Mouse (Mus musculus) left cerebral cortex, postnatal 25 days (tissue): ENCODE measurements around the gene Fbxo5. TPM values are rescaled to one million over a fixed set of nuclear protein-coding genes. Genes with fewer than 3 reads are reported as not detected.

Source experiments
- DNase-seq, 2 experiments: peaks; one replicate each; pipeline ENCODE4 v3.0.0; 2022; ENCODE audit warnings: low spot score in 2 of 2, mixed read lengths in 1 of 2
- intact Hi-C: fragments of 180-260 bp; cut with DNase I; formaldehyde crosslinking; loops from one replicate; pipeline ENCODE4 v1.15.1; 2025
- total RNA-seq, 2 experiments: library from RNA; stranded (reverse); gene quantifications; 2 replicates each; pipeline ENCODE4 v1.2.3; 2021

Fbxo5 gene
- total RNA-seq, 2 experiments from 2014 or later: 0.78 to 0.89 TPM

DNA sequence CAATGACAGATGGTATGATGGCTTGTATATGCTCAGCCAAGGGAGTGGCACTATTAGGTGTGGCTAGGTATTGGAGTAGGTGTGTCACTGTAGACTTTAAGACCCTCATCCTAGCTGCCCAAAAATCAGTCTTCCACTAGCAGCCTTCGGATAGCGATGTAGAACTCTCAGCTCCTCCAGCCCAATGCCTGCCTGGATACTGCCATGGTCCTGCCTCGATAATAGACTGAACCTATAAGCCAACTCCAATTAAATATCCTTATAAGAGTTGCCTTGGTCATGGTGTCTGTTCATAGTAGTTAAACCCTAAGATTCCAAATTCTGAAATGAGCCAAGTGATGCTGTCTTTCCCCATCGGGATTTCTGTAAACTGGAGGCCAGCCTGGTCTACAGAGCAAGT lies 7.3 kb downstream of the Fbxo5 start:
- no peak for DNase-seq
- intact Hi-C loops: loop anchor here (10.0 kb wide), 1 partner anchor 483 kb away; no protein-coding TSS in a partner anchor

- DNase-seq: peak; percentile 51 to 64
- intact Hi-C loops: loop anchor here (2.0 to 10.0 kb wide), 3 partner anchors 156 to 476 kb away; no protein-coding TSS in a partner anchor
Observed at GRCm38 (mm10) chr10:5790657-5791056, 14.7 kb downstream of the Fbxo5 start.

GRCm38 (mm10) chr10:5786923-5787322 lies 18.5 kb downstream of the Fbxo5 start:
- intact Hi-C loops: no loop called here
- peak; percentile 15 to 41 for DNase-seq

Other genes starting within 250 kb of the Fbxo5 start
- gene Myct1, start 211.8 kb downstream of the Fbxo5 start, total RNA-seq: under 1 TPM; 0.37 to 0.57 TPM
- gene Vip, start 166.4 kb downstream of the Fbxo5 start, total RNA-seq: 10 to 100 TPM; 57.4 to 72.3 TPM
- 10 to 100 TPM; 11.1 to 11.3 TPM for gene Mtrf1l, start 18.3 kb upstream of the Fbxo5 start, total RNA-seq
- gene Rgs17, start 116.8 kb upstream of the Fbxo5 start, total RNA-seq: 10 to 100 TPM; 72.5 to 77.4 TPM